Mouse (Mus musculus) hindbrain, embryonic 15.5 days (tissue): ENCODE measurements around the gene Btnl1. TPM values are rescaled to one million over a fixed set of nuclear protein-coding genes. Genes with fewer than 3 reads are reported as not detected.

ENCODE experiments used
- ATAC-seq: fragments of 200-750 bp; cut with Nextera tagmentation; 2 replicates; pipeline ENCODE4 v1.8.0; 2017; ENCODE audit warnings: low read depth, moderate number of reproducible peaks, moderate TSS enrichment; ENCODE audit not compliant: low FRiP score
- H3K27ac ChIP-seq: fragments of 300-500 bp; sonication (generic); replicated peaks from 2 replicates; pipeline ENCODE4 v1.5.1; 2015; ENCODE audit warnings: mild to moderate bottlenecking, inconsistent platforms
- H3K27me3 ChIP-seq: fragments of 300-500 bp; sonication (generic); 2 replicates; pipeline ENCODE4 v1.6.1; 2015; ENCODE audit warnings: control low read depth, inconsistent platforms
- H3K36me3 ChIP-seq: fragments of 300-500 bp; sonication (generic); 2 replicates; pipeline ENCODE4 v1.6.1; 2015; ENCODE audit warnings: control low read depth, inconsistent platforms
- H3K4me1 ChIP-seq: fragments of 300-500 bp; sonication (generic); replicated peaks from 2 replicates; pipeline ENCODE4 v1.6.1; 2015; ENCODE audit warnings: control low read depth, inconsistent platforms
- H3K4me2 ChIP-seq: fragments of 300-500 bp; sonication (generic); 2 replicates; pipeline ENCODE4 v1.6.1; 2015; ENCODE audit warnings: moderate library complexity, mild to moderate bottlenecking, inconsistent platforms
- H3K4me3 ChIP-seq: fragments of 300-500 bp; sonication (generic); 2 replicates; pipeline ENCODE4 v1.5.1; 2015; ENCODE audit warnings: mild to moderate bottlenecking, inconsistent platforms
- H3K9ac ChIP-seq: fragments of 300-500 bp; sonication (generic); 2 replicates; pipeline ENCODE4 v1.6.1; 2015; ENCODE audit warnings: inconsistent platforms
- H3K9me3 ChIP-seq: fragments of 300-500 bp; sonication (generic); 2 replicates; pipeline ENCODE4 v1.6.1; 2016; ENCODE audit warnings: control low read depth, inconsistent platforms
- WGBS: fragments of 180-500 bp; shearing (Covaris S2); methylation state at CpG from one replicate; pipeline ENCODE4 v1.1.7; 2015; 5-methylcytosine and 5-hydroxymethylcytosine counted together
- polyA plus RNA-seq: library from polyadenylated mRNA; unstranded; fragments of >200 nt; fragmentation: Nextera tagmentation; extraction: Ambion mirVana; gene quantifications from 2 replicates; pipeline ENCODE4 v1.2.1, GENCODE M21; 2015

The Btnl1 gene
- polyA plus RNA-seq, 1 experiment from 2014 or later, result not detected

- Histone ChIP-seq H3K36me3 (no peaks in the 10 kb centered on the region), H3K27ac (no peak overlapping the region), H3K4me2 (no peak overlapping the region), H3K9me3 (no peaks in the 10 kb centered on the region), H3K9ac (no peak overlapping the region), H3K27me3 (no peaks in the 10 kb centered on the region), H3K4me3 (no peak overlapping the region), H3K4me1 (no peaks in the 10 kb centered on the region)
- ATAC-seq, result no peak
- 82% methylated on average over 3 of the region's 3 CpGs for WGBS
Observed at GRCm38 (mm10) chr17:34363676-34364310, 13.1 kb upstream of the Btnl1 start.

DNA sequence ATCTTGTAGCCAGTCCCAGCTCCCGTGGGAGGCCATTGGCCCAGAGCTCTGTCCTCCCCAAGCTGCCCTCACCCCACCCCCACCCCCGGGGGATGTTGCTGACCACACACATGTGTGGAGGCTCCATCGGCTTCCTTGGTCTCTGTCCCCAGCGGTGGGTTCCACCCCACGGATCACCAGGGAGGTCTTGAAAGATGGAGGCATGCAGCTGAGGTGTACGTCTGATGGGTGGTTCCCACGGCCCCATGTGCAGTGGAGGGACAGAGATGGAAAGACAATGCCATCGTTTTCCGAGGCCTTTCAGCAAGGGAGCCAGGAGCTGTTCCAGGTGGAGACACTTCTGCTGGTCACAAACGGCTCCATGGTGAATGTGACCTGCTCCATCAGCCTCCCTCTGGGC is 11.9 kb upstream of the Btnl1 start:
- no peak overlapping the region for H3K4me3 ChIP-seq
- no peak overlapping the region for H3K4me2 ChIP-seq
- H3K36me3 ChIP-seq, result no peaks in the 10 kb centered on the region
- ATAC-seq, result no peak
- no peaks in the 10 kb centered on the region for H3K9me3 ChIP-seq
- H3K9ac ChIP-seq, result no peak overlapping the region
- no peaks in the 10 kb centered on the region for H3K4me1 ChIP-seq
- 79% methylated on average over 10 of the region's 10 CpGs for WGBS
- H3K27me3 ChIP-seq, result no peaks in the 10 kb centered on the region
- H3K27ac ChIP-seq, result no peak overlapping the region

GRCm38 (mm10) chr17:34370563-34370962 is 6.4 kb upstream of the Btnl1 start:
- ATAC-seq, result no peak

GRCm38 (mm10) chr17:34373055-34373709 is 3.8 kb upstream of the Btnl1 start:
- ATAC-seq, result no peak
- H3K27ac ChIP-seq, result no peak overlapping the region
- WGBS, result 86% methylated on average over 6 of the region's 6 CpGs
- H3K36me3 ChIP-seq, result no peaks in the 10 kb centered on the region
- no peak overlapping the region for H3K4me2 ChIP-seq
- H3K9me3 ChIP-seq, result no peaks in the 10 kb centered on the region
- H3K4me3 ChIP-seq, result no peak overlapping the region
- H3K4me1 ChIP-seq, result no peaks in the 10 kb centered on the region
- H3K9ac ChIP-seq, result no peak overlapping the region
- H3K27me3 ChIP-seq, result no peaks in the 10 kb centered on the region

More at GRCm38 (mm10) chr17:34370563-34370962, 6.4 kb upstream of the Btnl1 start:
- H3K27ac ChIP-seq, result no peak overlapping the region
- H3K9ac ChIP-seq, result no peak overlapping the region
- no peaks in the 10 kb centered on the region for H3K4me1 ChIP-seq
- H3K4me3 ChIP-seq, result no peak overlapping the region
- no peaks in the 10 kb centered on the region for H3K36me3 ChIP-seq
- no peak overlapping the region for H3K4me2 ChIP-seq
- 82% methylated on average over 4 of the region's 4 CpGs for WGBS
- no peaks in the 10 kb centered on the region for H3K27me3 ChIP-seq
- H3K9me3 ChIP-seq, result no peaks in the 10 kb centered on the region

DNA sequence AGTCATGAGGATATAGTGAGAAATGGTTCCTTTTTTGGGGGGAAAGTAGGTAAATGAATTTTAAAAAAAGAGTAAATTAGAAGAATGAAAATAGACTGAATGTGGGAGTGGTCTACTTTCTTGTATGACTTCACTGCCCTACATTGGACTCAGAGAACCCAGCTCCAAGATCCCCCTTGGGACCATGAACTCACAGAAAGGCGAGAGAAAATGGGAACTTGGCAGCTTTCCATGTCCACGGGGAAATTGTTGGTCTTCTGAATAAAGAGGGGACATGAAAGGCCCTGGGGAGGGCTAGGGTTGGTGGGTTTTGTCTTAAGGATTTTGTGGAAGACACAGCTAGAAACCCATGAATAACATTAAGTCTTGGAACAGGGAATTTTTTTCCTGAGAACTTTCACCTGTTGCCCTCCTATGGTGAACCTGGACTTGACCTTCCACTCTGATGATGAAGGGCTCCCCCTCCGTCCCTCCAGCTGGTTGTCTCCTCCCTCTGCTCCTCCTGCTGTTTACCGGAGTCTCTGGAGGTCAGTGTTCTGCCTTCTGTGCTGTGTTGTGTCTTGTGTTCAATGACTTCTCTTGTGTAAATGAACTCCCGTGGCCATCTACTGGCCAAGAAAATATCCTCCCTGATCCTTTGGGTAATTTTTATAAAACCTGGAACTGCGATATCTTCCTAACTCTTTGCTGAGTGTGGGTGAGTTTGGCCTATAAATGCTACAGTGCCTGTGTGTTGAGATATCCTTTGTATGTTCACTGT is 698 bp downstream of the Btnl1 start:
- WGBS, result 65% methylated on average over 6 of the region's 6 CpGs
- H3K4me3 ChIP-seq, result no peak overlapping the region
- no peaks in the 10 kb centered on the region for H3K9me3 ChIP-seq
- H3K9ac ChIP-seq, result no peak overlapping the region
- H3K27me3 ChIP-seq, result no peaks in the 10 kb centered on the region
- no peaks in the 10 kb centered on the region for H3K4me1 ChIP-seq
- no peaks in the 10 kb centered on the region for H3K36me3 ChIP-seq
- no peak for ATAC-seq
- H3K27ac ChIP-seq, result no peak overlapping the region
- H3K4me2 ChIP-seq, result no peak overlapping the region

DNA sequence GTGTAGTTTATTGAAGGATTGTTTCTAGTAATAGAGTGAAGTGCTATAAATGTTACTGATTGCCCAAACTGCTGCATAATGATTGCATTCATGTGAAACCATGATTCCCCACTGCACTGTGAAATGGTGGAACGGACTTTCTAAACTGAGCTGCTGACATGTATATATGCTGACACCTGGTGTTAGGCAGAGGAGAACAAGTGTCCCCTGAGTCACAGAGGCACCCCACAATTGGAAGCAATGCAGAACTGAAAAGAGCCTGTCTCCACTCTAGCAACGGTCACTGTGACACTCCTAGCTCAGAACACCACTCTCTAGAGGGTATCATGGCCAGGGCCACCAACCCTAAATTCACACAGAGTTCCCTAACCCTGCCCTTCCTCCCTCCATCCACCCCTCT is 1.8 kb downstream of the Btnl1 start:
- H3K9me3 ChIP-seq, result no peaks in the 10 kb centered on the region
- no peak overlapping the region for H3K27ac ChIP-seq
- no peaks in the 10 kb centered on the region for H3K4me1 ChIP-seq
- no peaks in the 10 kb centered on the region for H3K27me3 ChIP-seq
- no peak for ATAC-seq
- no peak overlapping the region for H3K9ac ChIP-seq
- no peaks in the 10 kb centered on the region for H3K36me3 ChIP-seq
- 76% methylated on average over 2 of the region's 2 CpGs for WGBS
- H3K4me2 ChIP-seq, result no peak overlapping the region
- H3K4me3 ChIP-seq, result no peak overlapping the region

DNA sequence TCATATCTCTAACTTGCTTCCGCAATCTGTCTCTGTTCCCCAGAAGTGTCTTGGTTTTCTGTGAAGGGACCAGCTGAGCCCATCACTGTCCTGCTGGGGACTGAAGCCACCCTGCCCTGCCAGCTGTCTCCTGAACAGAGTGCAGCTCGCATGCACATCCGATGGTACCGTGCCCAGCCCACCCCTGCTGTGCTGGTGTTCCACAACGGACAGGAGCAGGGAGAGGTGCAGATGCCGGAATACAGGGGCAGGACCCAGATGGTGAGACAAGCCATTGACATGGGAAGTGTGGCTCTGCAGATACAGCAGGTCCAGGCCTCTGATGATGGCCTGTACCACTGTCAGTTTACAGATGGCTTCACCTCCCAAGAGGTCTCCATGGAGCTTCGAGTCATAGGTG is 2.5 kb downstream of the Btnl1 start:
- no peaks in the 10 kb centered on the region for H3K27me3 ChIP-seq
- H3K4me3 ChIP-seq, result no peak overlapping the region
- no peaks in the 10 kb centered on the region for H3K36me3 ChIP-seq
- no peaks in the 10 kb centered on the region for H3K9me3 ChIP-seq
- H3K4me1 ChIP-seq, result no peaks in the 10 kb centered on the region
- 70% methylated on average over 7 of the region's 7 CpGs for WGBS
- H3K27ac ChIP-seq, result no peak overlapping the region
- ATAC-seq, result no peak
- no peak overlapping the region for H3K4me2 ChIP-seq
- no peak overlapping the region for H3K9ac ChIP-seq

DNA sequence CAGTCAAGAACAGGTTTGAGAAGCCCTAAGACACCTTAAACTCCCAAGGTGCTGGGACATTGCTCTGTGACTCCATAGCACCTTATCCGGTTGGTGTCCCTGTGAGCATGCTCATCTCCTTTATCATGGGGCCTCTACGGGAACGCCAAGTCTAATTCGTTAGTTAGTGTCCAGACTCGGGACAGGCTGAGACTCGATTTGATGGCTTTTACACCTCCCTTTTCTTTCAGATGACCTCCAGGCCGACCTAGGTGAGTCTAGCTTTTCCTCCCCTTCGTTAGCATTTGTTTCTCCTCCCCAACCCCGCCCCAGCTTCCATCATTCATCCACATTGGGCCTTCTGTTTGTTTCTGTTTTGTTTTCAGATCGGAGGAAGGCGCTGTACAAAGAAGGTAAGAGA is 4.9 kb downstream of the Btnl1 start:
- no peak overlapping the region for H3K9ac ChIP-seq
- H3K36me3 ChIP-seq, result no peaks in the 10 kb centered on the region
- no peak for ATAC-seq
- H3K4me1 ChIP-seq, result no peaks in the 10 kb centered on the region
- H3K27ac ChIP-seq, result no peak overlapping the region
- H3K9me3 ChIP-seq, result no peaks in the 10 kb centered on the region
- no peak overlapping the region for H3K4me3 ChIP-seq
- no peaks in the 10 kb centered on the region for H3K27me3 ChIP-seq
- H3K4me2 ChIP-seq, result no peak overlapping the region
- 72% methylated on average over 11 of the region's 11 CpGs for WGBS

- Histone ChIP-seq H3K4me2 (no peak overlapping the region), H3K4me1 (no peaks in the 10 kb centered on the region), H3K27me3 (no peaks in the 10 kb centered on the region), H3K27ac (no peak overlapping the region), H3K4me3 (no peak overlapping the region), H3K9me3 (no peaks in the 10 kb centered on the region), H3K9ac (no peak overlapping the region), H3K36me3 (no peaks in the 10 kb centered on the region)
- ATAC-seq, result no peak
- WGBS, result 80% methylated on average over 7 of the region's 7 CpGs
Observed at GRCm38 (mm10) chr17:34383212-34383611, 6.3 kb downstream of the Btnl1 start.

- H3K27me3 ChIP-seq, result no peaks in the 10 kb centered on the region
- whole genome bisulfite sequencing, result 62% methylated on average over 3 of the region's 3 CpGs
Observed at GRCm38 (mm10) chr17:34384699-34385098, 7.8 kb downstream of the Btnl1 start.

GRCm38 (mm10) chr17:34386656-34387055 is 9.7 kb downstream of the Btnl1 start:
- 69% methylated on average over 2 of the region's 2 CpGs for WGBS
- Histone ChIP-seq H3K27ac (no peak overlapping the region), H3K4me3 (no peak overlapping the region), H3K36me3 (no peaks in the 10 kb centered on the region), H3K27me3 (no peaks in the 10 kb centered on the region), H3K9ac (no peak overlapping the region), H3K4me1 (no peaks in the 10 kb centered on the region), H3K9me3 (no peaks in the 10 kb centered on the region), H3K4me2 (no peak overlapping the region)
- no peak for ATAC-seq

More at GRCm38 (mm10) chr17:34384699-34385098, 7.8 kb downstream of the Btnl1 start:
- ATAC-seq, result no peak
- Histone ChIP-seq H3K9ac (no peak overlapping the region), H3K4me3 (no peak overlapping the region), H3K9me3 (no peaks in the 10 kb centered on the region), H3K27ac (no peak overlapping the region), H3K4me1 (no peaks in the 10 kb centered on the region), H3K4me2 (no peak overlapping the region), H3K36me3 (no peaks in the 10 kb centered on the region)

GRCm38 (mm10) chr17:34388513-34388912 is 11.6 kb downstream of the Btnl1 start:
- Histone ChIP-seq H3K27ac (no peak overlapping the region), H3K9ac (no peak overlapping the region), H3K4me3 (no peak overlapping the region), H3K36me3 (no peaks in the 10 kb centered on the region), H3K9me3 (no peaks in the 10 kb centered on the region), H3K4me2 (no peak overlapping the region), H3K27me3 (no peaks in the 10 kb centered on the region), H3K4me1 (peaks cover 5% of the 10 kb centered on the region; the same call in 1 of the 2 replicates)
- ATAC-seq, result no peak
- 35% methylated on average over 4 of the region's 4 CpGs for WGBS
